Mouse (Mus musculus): ENCODE measurements around the gene Aqp2. TPM values are rescaled to one million over a fixed set of nuclear protein-coding genes. Genes with fewer than 3 reads are reported as not detected.

Gene Aqp2
- not detected for total RNA-seq (2021)

- DNase-seq, result peak in 1 of 2 experiments; percentile 29
Observed at GRCm38 (mm10) chr15:99578802-99579485, at the start of gene Aqp2. Gene Aqp2 (plus strand): TSS chr15:99579055.

- no peak for DNase-seq
Observed at GRCm38 (mm10) chr15:99531146-99531545, 47.7 kb upstream of the Aqp2 start.

GRCm38 (mm10) chr15:99532023-99532422 lies 46.8 kb upstream of the Aqp2 start:
- no peak for DNase-seq

- DNase-seq, result no peak
Observed at GRCm38 (mm10) chr15:99536889-99537862, 41.7 kb upstream of the Aqp2 start.

- no peak for DNase-seq
Observed at GRCm38 (mm10) chr15:99539891-99540290, 39.0 kb upstream of the Aqp2 start.

GRCm38 (mm10) chr15:99544047-99544446 lies 34.8 kb upstream of the Aqp2 start:
- DNase-seq, result no peak

GRCm38 (mm10) chr15:99546596-99546995 lies 32.3 kb upstream of the Aqp2 start:
- no peak for DNase-seq

- no peak for DNase-seq
Observed at GRCm38 (mm10) chr15:99547732-99548131, 31.1 kb upstream of the Aqp2 start.

- DNase-seq, result no peak
Observed at GRCm38 (mm10) chr15:99549901-99550300, 29.0 kb upstream of the Aqp2 start.

- DNase-seq, result no peak
Observed at GRCm38 (mm10) chr15:99553767-99554166, 25.1 kb upstream of the Aqp2 start.

GRCm38 (mm10) chr15:99558947-99559346 lies 19.9 kb upstream of the Aqp2 start:
- no peak for DNase-seq

- no peak for DNase-seq
Observed at GRCm38 (mm10) chr15:99560246-99560645, 18.6 kb upstream of the Aqp2 start.

- DNase-seq, result no peak
Observed at GRCm38 (mm10) chr15:99567371-99567770, 11.5 kb upstream of the Aqp2 start.

- DNase-seq, result no peak
Observed at GRCm38 (mm10) chr15:99568682-99569081, 10.2 kb upstream of the Aqp2 start.

- no peak for DNase-seq
Observed at GRCm38 (mm10) chr15:99569123-99569522, 9.7 kb upstream of the Aqp2 start.

GRCm38 (mm10) chr15:99583463-99584344 lies 4.8 kb downstream of the Aqp2 start:
- DNase-seq, result no peak

GRCm38 (mm10) chr15:99584407-99585202 lies 5.8 kb downstream of the Aqp2 start:
- no peak for DNase-seq

- DNase-seq, result no peak
Observed at GRCm38 (mm10) chr15:99585741-99586140, 6.9 kb downstream of the Aqp2 start.

- DNase-seq, result no peak
Observed at GRCm38 (mm10) chr15:99586525-99586924, 7.7 kb downstream of the Aqp2 start.

- DNase-seq, result no peak
Observed at GRCm38 (mm10) chr15:99589237-99589636, 10.4 kb downstream of the Aqp2 start.

- no peak for DNase-seq
Observed at GRCm38 (mm10) chr15:99589704-99590103, 10.8 kb downstream of the Aqp2 start.

All from layer of hippocampus, postnatal 36 days (tissue).